Mouse (Mus musculus): Measurements from ENCODE around the gene C130060K24Rik. TPM values are rescaled to one million over a fixed set of nuclear protein-coding genes. Genes with fewer than 3 reads are reported as not detected.

The C130060K24Rik gene
- total RNA-seq (2015; ENCODE audit: low replicate concordance) (not detected in 2 replicates), total RNA-seq (2017; ENCODE audit: low replicate concordance) (not detected in 2 replicates)

DNA sequence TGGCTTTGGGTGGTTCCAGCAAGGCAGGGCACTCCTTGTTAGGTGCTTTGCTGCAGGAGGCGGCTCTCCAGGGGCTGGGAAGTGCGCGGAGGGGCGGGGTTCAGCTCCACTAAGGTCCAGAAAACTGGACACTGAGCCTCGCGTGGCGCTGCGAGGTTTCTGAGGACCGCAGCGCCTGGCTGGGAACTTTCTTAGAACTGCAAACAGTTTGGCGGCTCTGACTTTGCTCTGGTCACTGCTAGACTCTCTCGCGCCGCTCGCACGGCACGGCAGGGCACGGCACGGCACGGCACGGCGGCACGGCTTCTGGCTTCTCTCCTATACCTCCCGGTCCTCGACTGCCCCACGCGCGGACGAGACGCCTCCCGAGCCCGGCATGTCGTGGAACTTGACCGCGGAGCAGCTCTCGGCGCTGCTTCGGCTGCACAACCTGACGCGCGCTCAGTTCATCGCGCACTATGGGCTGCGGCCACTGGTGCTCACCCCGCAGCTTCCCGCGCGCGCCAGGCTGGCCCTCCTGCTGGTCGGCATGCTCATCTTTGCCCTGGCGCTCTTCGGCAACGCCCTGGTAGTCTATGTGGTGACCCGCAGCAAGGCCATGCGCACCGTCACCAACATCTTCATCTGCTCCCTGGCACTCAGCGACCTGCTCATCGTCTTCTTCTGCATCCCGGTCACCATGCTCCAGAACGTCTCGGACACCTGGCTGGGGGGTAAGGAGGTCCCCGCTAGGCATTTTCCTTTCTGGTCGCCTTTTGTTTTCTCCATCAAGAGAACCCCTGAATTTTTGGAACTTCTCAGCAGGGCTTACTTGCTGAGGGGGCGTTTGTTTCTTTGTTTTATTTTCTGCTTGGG, at the start of gene C130060K24Rik:
Gene C130060K24Rik (plus strand): TSS at position 188 of the 855 bp plus-strand sequence.
- ATAC-seq (replicated peaks; ENCODE audit: low FRiP score, poor library complexity, severe bottlenecking) = no peak

GRCm38 (mm10) chr6:65334246-65334645, 46.7 kb upstream of the C130060K24Rik start:
- ATAC-seq (replicated peaks; ENCODE audit: low FRiP score, poor library complexity, severe bottlenecking) = no peak

- ATAC-seq (replicated peaks; ENCODE audit: low FRiP score, poor library complexity, severe bottlenecking) = no peak
These were observed 41.5 kb upstream of the C130060K24Rik start for GRCm38 (mm10) chr6:65339391-65339790.

DNA sequence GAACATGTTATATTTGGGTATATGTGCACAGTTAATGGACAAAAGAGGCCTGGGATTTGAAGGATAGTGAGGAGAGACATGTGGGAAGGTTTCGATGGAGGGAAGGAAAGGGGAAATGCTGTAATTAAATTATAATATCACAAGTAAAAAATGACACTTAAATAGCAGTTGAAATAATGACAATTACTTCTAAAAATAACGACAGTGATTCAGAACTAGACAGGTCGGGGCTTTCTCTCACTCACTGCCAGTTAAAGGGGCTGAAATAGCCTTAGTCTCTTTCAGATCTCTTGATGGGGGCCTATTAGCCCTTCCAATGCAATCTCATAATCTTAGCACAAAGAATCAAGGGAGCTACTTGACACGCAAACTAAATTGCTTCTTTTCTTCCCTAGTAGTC, 39.5 kb upstream of the C130060K24Rik start:
- ATAC-seq (replicated peaks; ENCODE audit: low FRiP score, poor library complexity, severe bottlenecking) = no peak

DNA sequence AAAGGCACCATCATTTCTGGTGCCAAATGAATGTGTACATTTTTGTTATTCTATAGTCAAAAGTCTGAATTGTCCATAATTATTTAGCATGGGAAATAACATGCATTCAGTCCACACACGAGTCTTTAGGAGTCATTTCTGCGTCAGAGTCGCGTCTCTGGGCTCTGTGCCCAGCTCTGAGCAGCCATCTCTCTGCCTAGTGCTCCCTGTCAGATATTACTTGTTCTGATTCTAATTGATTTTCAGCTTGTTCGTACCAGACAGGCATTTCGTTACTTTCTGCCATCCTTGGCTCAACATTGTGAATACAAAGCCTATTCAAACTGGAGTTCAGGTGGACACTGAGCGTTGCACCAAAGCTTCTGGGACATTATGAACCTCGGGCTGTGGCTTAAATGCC, 33.2 kb upstream of the C130060K24Rik start:
- ATAC-seq (replicated peaks; ENCODE audit: low FRiP score, poor library complexity, severe bottlenecking) = no peak

GRCm38 (mm10) chr6:65348255-65348654, 32.6 kb upstream of the C130060K24Rik start:
- no peak for ATAC-seq (replicated peaks; ENCODE audit: low FRiP score, poor library complexity, severe bottlenecking)

DNA sequence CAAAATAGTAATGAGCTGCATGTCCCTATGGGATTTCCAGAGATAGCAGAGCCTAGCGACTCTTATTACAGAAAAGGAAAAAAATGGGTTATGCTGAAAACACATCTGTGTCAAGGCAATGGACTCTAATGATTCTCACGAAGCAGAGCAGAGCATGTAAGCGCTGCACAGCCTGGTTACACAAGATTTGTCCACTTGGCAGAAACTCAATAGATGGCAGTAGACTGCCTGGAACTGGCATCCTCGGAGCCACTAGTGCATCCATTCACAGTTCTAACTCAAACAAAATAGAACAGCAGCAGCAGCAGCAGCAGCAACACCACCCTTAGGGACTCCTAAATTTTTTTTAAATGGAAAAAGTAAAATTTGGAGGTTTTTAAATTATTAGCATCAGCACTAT, 29.3 kb upstream of the C130060K24Rik start:
- ATAC-seq (replicated peaks; ENCODE audit: low FRiP score, poor library complexity, severe bottlenecking) = no peak

DNA sequence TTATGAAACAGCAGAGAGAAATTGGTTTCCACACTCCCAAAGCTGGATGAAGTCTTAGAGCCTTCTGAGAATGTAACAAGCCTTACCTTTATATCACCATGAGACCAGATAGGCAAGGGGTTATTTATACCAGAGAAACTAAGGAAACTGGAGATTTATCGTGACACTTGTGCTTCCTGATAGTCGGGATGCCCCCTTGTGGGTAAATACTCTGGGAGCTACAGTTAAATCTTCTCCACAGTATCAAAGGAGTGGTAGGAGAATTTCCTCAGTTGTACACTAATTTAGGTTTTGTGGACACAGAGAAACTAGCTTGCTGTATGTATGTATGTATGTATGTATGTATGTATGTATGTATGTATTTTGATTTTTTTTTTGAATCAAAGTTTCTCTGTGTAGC, 5.0 kb upstream of the C130060K24Rik start:
- ATAC-seq (replicated peaks; ENCODE audit: low FRiP score, poor library complexity, severe bottlenecking) = no peak

DNA sequence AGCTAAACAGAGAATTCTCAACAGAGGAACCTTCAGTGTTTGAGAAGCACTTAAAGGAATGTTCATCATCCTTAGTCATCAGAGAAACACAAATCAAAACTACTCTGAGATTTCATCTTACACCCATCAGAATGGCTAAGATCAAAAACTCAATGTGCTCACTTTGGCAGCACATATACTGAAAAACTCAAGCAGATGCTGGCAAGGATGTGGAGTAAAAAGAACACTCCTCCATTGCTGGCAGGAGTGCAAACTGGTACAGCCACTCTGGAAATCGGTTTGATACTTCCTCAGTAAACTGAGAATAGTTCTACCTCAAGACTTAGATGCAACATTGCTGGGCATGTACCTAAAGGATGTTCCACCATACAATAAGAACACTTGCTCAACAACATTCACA, 41.0 kb downstream of the C130060K24Rik start:
- no peak for ATAC-seq (replicated peaks; ENCODE audit: low FRiP score, poor library complexity, severe bottlenecking)

GRCm38 (mm10) chr6:65427065-65427464, 46.2 kb downstream of the C130060K24Rik start:
- ATAC-seq (replicated peaks; ENCODE audit: low FRiP score, poor library complexity, severe bottlenecking) = no peak

DNA sequence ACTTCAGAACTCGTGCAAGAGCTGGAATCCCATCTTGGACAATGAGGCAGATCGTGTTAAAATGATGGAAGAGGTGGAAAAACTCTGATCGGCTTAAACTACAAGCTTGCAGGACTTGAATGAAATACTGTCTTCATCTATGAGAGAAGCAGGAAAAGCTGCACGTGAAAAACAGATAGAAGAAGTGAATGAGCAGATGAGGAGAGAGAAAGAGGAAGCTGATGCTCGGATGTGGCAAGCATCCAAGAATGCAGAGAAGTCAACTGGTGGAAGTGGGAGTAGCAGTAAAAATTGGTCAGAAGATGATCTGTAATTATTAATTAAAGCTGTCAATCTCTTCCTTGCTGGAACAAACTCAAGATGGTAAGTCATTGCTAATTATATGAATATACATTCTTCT, 52.3 kb downstream of the C130060K24Rik start:
- ATAC-seq (replicated peaks; ENCODE audit: low FRiP score, poor library complexity, severe bottlenecking) = no peak

- ATAC-seq (replicated peaks; ENCODE audit: low FRiP score, poor library complexity, severe bottlenecking) = no peak
These were observed 72.6 kb downstream of the C130060K24Rik start for GRCm38 (mm10) chr6:65453465-65453864.

- no peak for ATAC-seq (replicated peaks; ENCODE audit: low FRiP score, poor library complexity, severe bottlenecking)
These were observed 84.4 kb downstream of the C130060K24Rik start for GRCm38 (mm10) chr6:65465294-65465693.

DNA sequence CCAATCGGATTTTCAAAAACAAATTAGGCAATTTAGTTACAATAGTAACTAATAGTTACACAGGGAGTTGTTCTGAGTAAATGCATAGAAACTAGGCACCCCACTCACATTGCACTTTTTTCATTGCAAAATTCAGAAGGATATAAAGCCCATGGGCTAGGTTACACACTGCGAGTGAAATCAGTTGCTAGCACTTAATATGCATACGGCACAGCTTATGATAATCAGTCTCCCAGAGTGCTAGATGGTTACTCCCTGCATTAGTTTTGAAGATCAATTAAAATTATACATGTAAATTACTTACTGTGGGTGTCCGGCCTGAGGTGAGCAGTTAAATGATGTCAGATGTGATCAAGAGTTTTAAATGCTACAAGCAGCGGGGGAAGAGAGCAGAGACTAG, 89.4 kb downstream of the C130060K24Rik start:
- no peak for ATAC-seq (replicated peaks; ENCODE audit: low FRiP score, poor library complexity, severe bottlenecking)

DNA sequence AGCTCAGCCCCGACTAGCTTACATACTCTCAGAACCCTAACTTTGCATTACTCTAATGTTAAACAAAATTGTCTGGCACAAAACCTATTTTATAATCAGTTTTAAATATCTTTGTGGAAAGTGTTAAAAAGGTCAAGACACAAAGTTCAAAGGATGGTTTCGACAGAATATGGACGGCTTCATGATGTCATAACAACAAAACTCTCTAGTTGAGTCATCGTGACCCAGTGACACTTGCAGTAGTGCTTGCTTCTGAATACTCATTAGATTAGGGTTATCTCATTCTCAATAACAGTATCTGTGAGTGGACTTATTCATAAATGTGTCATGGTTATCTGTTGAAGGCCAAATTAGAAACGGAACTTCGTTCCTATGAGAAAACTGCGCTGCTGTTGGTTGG, 91.5 kb downstream of the C130060K24Rik start:
- no peak for ATAC-seq (replicated peaks; ENCODE audit: low FRiP score, poor library complexity, severe bottlenecking)

GRCm38 (mm10) chr6:65498786-65499185, 117.9 kb downstream of the C130060K24Rik start:
- no peak for ATAC-seq (replicated peaks; ENCODE audit: low FRiP score, poor library complexity, severe bottlenecking)

Other genes with a start within 250 kb of the C130060K24Rik start
- 2.7 and 8.6 TPM in 2 replicates for gene Hpgds, start 236.2 kb upstream of the C130060K24Rik start, total RNA-seq (2015; ENCODE audit: low replicate concordance)
- 1.7 and 5.2 TPM in 2 replicates for gene Hpgds, start 236.2 kb upstream of the C130060K24Rik start, total RNA-seq (2017; ENCODE audit: low replicate concordance)
- gene Tnip3, start 144.2 kb downstream of the C130060K24Rik start, total RNA-seq (2015; ENCODE audit: low replicate concordance) = not detected in 2 replicates
- 1.5 TPM in 1 of 2 replicates, not detected in the other for gene Tnip3, start 144.2 kb downstream of the C130060K24Rik start, total RNA-seq (2017; ENCODE audit: low replicate concordance)

Measured in erythroblast, adult 5-6 weeks (primary cell).